Mouse (Mus musculus) MEL (cell line): ENCODE results near the gene Wipf1. TPM values are rescaled to one million over a fixed set of nuclear protein-coding genes. Genes with fewer than 3 reads are reported as not detected.

Source experiments
- DNase-seq: peaks from one replicate; pipeline ENCODE4 v3.0.0; 2011; ENCODE audit warnings: low read depth, low spot score
- H3K27ac ChIP-seq: 2 replicates; pipeline ENCODE4 v1.5.1; 2012; ENCODE audit warnings: low read depth, mild to moderate bottlenecking, control low read depth, low read length, moderate library complexity; ENCODE audit not compliant: control insufficient read depth
- H3K27me3 ChIP-seq, 2 experiments: fragments of 150-350 bp in 1 of 2; sonication (generic) in 1 of 2; 2 replicates each; pipeline ENCODE4 v1.6.1; 2012; ENCODE audit warnings: low read length in 2 of 2, mild to moderate bottlenecking in 2 of 2, improper control_type of control experiment in 1 of 2, moderate library complexity in 1 of 2; ENCODE audit not compliant: insufficient read depth in 2 of 2, control insufficient read depth in 1 of 2
- H3K36me3 ChIP-seq, 2 experiments: 2 replicates each; pipeline ENCODE4 v1.6.1; 2012 to 2014; ENCODE audit warnings: low read length in 2 of 2, improper control_type of control experiment in 1 of 2, inconsistent platforms in 1 of 2, mild to moderate bottlenecking in 1 of 2; ENCODE audit not compliant: insufficient read depth in 2 of 2, control insufficient read depth in 1 of 2
- H3K4me1 ChIP-seq, 2 experiments: fragments of 150-350 bp in 1 of 2; sonication (generic) in 1 of 2; 2 replicates each; pipeline ENCODE4 v1.6.1; 2012; ENCODE audit warnings: low read length in 2 of 2, improper control_type of control experiment in 1 of 2, mild to moderate bottlenecking in 1 of 2; ENCODE audit not compliant: insufficient read depth in 2 of 2, control insufficient read depth in 1 of 2
- H3K4me3 ChIP-seq, 2 experiments: fragments of 150-350 bp in 1 of 2; sonication (generic) in 1 of 2; 2 replicates each; pipeline ENCODE4 v1.5.1; 2012; ENCODE audit warnings: low read depth in 2 of 2, low read length in 2 of 2, mild to moderate bottlenecking in 2 of 2, moderate library complexity in 2 of 2, control low read depth in 1 of 2, improper control_type of control experiment in 1 of 2; ENCODE audit not compliant: control insufficient read depth in 1 of 2, insufficient read depth in 1 of 2
- H3K79me2 ChIP-seq: 2 replicates; pipeline ENCODE4 v1.6.1; 2012; ENCODE audit warnings: mild to moderate bottlenecking, low read length, moderate library complexity; ENCODE audit not compliant: control insufficient read depth, poor library complexity, insufficient read depth
- H3K9ac ChIP-seq: 2 replicates; pipeline ENCODE4 v1.6.1; 2012; ENCODE audit warnings: low read depth, mild to moderate bottlenecking, control low read depth, low read length, moderate library complexity; ENCODE audit not compliant: control insufficient read depth, poor library complexity, severe bottlenecking
- H3K9me3 ChIP-seq: fragments of 150-350 bp; sonication (generic); replicated peaks from 2 replicates; pipeline ENCODE4 v1.6.1; 2012; ENCODE audit warnings: mild to moderate bottlenecking, low read length, improper control_type of control experiment, moderate library complexity; ENCODE audit not compliant: insufficient read depth
- CHD1 ChIP-seq: IDR thresholded peaks from 2 replicates; pipeline ENCODE4 v1.6.1; 2012; ENCODE audit warnings: low read depth, mild to moderate bottlenecking, inconsistent platforms, low read length, improper control_type of control experiment
- CHD2 ChIP-seq: IDR thresholded peaks from 2 replicates; pipeline ENCODE4 v1.6.1; 2011; ENCODE audit warnings: low read length, improper control_type of control experiment
- CTCF ChIP-seq, 3 experiments: IDR thresholded peaks in 2 of 3; conservative IDR thresholded peaks in 1 of 3; 2 replicates each; pipeline ENCODE4 v1.5.1; 2011 to 2012; ENCODE audit warnings: low read length in 3 of 3, low read depth in 2 of 3, mild to moderate bottlenecking in 2 of 3, improper control_type of control experiment in 1 of 3, inconsistent platforms in 1 of 3, mixed read lengths in 1 of 3, moderate library complexity in 1 of 3; ENCODE audit not compliant: control insufficient read depth in 1 of 3, insufficient read depth in 1 of 3, poor library complexity in 1 of 3, severe bottlenecking in 1 of 3
- ELF1 ChIP-seq: IDR thresholded peaks from 2 replicates; pipeline ENCODE4 v1.6.1; 2014; ENCODE audit warnings: low read depth, mild to moderate bottlenecking, inconsistent platforms, low read length, improper control_type of control experiment, moderate library complexity
- GABPA ChIP-seq: IDR thresholded peaks from 2 replicates; pipeline ENCODE4 v1.6.1; 2012; ENCODE audit warnings: low read depth, mild to moderate bottlenecking, inconsistent platforms, low read length, improper control_type of control experiment, moderate library complexity
- GATA1 ChIP-seq: IDR thresholded peaks from 2 replicates; pipeline ENCODE4 v1.6.1; 2011; ENCODE audit warnings: low read depth, low read length, improper control_type of control experiment
- JUND ChIP-seq: IDR thresholded peaks from 2 replicates; pipeline ENCODE4 v1.6.1; 2011; ENCODE audit warnings: low read depth, mild to moderate bottlenecking, improper control_type of control experiment, low read length
- MAFK ChIP-seq: IDR thresholded peaks from 2 replicates; pipeline ENCODE4 v1.6.1; 2011; ENCODE audit warnings: low read depth, mild to moderate bottlenecking, low read length, improper control_type of control experiment, borderline replicate concordance
- MAZ ChIP-seq: IDR thresholded peaks from 2 replicates; pipeline ENCODE4 v1.6.1; 2012; ENCODE audit warnings: low read depth, mild to moderate bottlenecking, inconsistent platforms, low read length, improper control_type of control experiment
- RCOR1 ChIP-seq: IDR thresholded peaks from 2 replicates; pipeline ENCODE4 v1.6.1; 2012; ENCODE audit warnings: low read depth, mild to moderate bottlenecking, inconsistent platforms, low read length, improper control_type of control experiment
- SIN3A ChIP-seq: IDR thresholded peaks from 2 replicates; pipeline ENCODE4 v1.6.1; 2012; ENCODE audit warnings: low read length, improper control_type of control experiment, inconsistent platforms
- UBTF ChIP-seq: IDR thresholded peaks from 2 replicates; pipeline ENCODE4 v1.6.1; 2012; ENCODE audit warnings: low read depth, mild to moderate bottlenecking, inconsistent platforms, low read length, improper control_type of control experiment, moderate library complexity, borderline replicate concordance; ENCODE audit not compliant: insufficient read depth
- USF1 ChIP-seq: IDR thresholded peaks from 2 replicates; pipeline ENCODE4 v1.6.1; 2014; ENCODE audit warnings: low read depth, mild to moderate bottlenecking, inconsistent platforms, low read length, improper control_type of control experiment, moderate library complexity
- USF2 ChIP-seq, 2 experiments: IDR thresholded peaks; 2 replicates each; pipeline ENCODE4 v1.6.1; 2011 to 2012; ENCODE audit warnings: improper control_type of control experiment in 2 of 2, low read length in 2 of 2, borderline replicate concordance in 1 of 2, inconsistent platforms in 1 of 2, low read depth in 1 of 2, mild to moderate bottlenecking in 1 of 2; ENCODE audit not compliant: insufficient read depth in 1 of 2
- ZKSCAN1 ChIP-seq: IDR thresholded peaks from 2 replicates; pipeline ENCODE4 v1.6.1; 2012; ENCODE audit warnings: low read depth, mild to moderate bottlenecking, inconsistent platforms, low read length, improper control_type of control experiment, moderate library complexity
- polyA plus RNA-seq, 2 experiments: library from polyadenylated mRNA; stranded (reverse) in 1 of 2; unstranded in 1 of 2; fragments of >175 nt in 1 of 2; fragments of >200 nt in 1 of 2; gene quantifications; 2 replicates each; pipeline versions ENCODE4 v1.2.1 to v1.2.4; 2012; ENCODE audit warnings: low replicate concordance in 2 of 2, low read depth in 1 of 2; ENCODE audit not compliant: insufficient read length in 2 of 2, insufficient read depth in 1 of 2, missing spikeins in 1 of 2
- total RNA-seq: library from RNA; depleted of rRNA; stranded (reverse); fragments of 300-350 nt; gene quantifications from 2 replicates; pipeline ENCODE4 v1.2.3, GENCODE M21; 2012

The Wipf1 gene
- total and polyA plus RNA-seq, 3 experiments = 5.2 to 83.9 (median 27.1) TPM

DNA sequence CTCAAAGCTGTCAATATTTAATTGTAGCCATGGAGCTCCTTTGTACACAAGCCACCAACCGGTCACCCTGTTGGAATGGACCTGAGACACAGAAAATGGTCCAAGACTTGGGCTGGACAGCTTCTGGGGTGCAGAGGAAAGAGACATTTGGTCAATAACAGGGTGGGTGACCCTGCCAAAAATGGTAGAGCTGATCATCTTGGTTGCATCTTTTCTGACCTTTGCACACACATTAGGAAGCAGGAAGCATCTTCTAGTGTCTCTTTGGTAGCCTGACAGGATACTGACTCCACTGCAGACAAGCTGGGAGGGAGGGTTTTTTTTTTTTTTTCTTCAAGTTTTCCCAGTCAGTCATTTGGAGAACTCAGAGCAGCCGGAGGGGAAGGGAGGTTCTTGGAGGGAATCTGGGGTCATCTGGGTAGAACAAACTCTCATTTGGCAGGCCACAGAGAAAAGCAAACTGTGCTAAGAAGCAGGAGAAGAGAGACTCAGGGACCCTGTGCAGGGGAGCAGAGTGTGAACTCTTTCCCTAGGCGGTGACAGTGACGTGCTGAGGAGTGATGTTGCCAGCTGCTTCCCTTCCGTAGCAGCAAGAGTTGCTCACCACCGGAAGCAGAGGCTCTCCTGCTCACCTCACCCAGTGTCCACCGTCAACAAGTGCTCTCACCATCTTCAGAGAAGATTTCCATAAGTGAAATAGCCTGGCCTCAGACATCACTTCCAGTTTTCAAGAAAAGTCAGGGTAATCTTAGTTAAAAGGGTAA lies 65.9 kb downstream of the Wipf1 start:
- Histone ChIP-seq H3K27me3 (no peaks in the 10 kb centered on the region), H3K9me3 (no peaks in the 10 kb centered on the region), H3K27ac (no peak overlapping the region), H3K36me3 (no peaks in the 10 kb centered on the region), H3K79me2 (peaks cover 10% of the 10 kb centered on the region; the same call in 1 of the 2 replicates), H3K4me1 (no peaks in the 10 kb centered on the region; a peak in 1 of 4 replicates), H3K9ac (no peak overlapping the region), H3K4me3 (no peak overlapping the region)
- TF ChIP-seq UBTF (no peak), MAZ (no peak), RCOR1 (no peak), GATA1 (no peak), CTCF (IDR thresholded peaks at IDR 0.05 in 2 of 3, conservative IDR thresholded peaks at IDR 0.05 in 1 of 3; ENCODE audit: control insufficient read depth in 1 of 3, insufficient read depth in 1 of 3, low read depth in 2 of 3, low read length in 3 of 3, poor library complexity in 1 of 3, severe bottlenecking in 1 of 3) (no peak), CHD1 (no peak), CHD2 (no peak)
- DNase-seq = no peak

DNA sequence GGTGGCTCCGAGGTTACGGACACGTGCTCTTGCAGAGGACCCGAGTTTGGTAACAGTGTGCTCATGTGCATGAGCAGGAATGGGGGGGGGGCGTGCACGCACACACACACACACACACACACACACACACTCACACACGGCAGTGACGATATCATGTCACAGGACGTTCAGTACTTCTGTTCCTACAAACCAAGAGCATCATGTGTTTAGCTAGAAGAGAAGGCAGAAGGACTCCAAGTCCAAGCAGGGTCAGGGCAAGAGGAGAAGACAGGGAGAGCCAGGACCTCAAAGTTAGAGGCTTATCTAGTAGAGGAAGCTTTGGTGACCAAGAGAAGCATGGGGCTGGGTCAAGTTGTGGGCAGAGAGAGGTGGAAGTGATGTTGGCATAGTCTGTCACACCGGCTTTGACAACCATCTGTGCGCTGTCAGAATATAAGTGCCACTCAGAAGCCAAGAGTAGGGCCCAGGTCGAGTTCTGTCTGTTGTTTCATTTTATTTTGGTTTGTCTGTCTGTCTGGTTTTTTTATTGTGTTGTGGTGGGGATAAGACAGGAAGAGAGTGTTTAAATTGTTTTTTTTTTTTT lies 66.7 kb downstream of the Wipf1 start:
- no peak for DNase-seq
- Histone ChIP-seq H3K79me2 (peaks cover 9% of the 10 kb centered on the region; the same call in 1 of the 2 replicates), H3K36me3 (no peaks in the 10 kb centered on the region), H3K9me3 (no peaks in the 10 kb centered on the region), H3K9ac (no peak overlapping the region), H3K27me3 (no peaks in the 10 kb centered on the region), H3K27ac (no peak overlapping the region), H3K4me1 (no peaks in the 10 kb centered on the region; a peak in 1 of 4 replicates), H3K4me3 (no peak overlapping the region)
- TF ChIP-seq JUND (no peak), GABPA (no peak), MAFK (no peak), CHD1 (no peak), CTCF (IDR thresholded peaks at IDR 0.05 in 2 of 3, conservative IDR thresholded peaks at IDR 0.05 in 1 of 3; ENCODE audit: control insufficient read depth in 1 of 3, insufficient read depth in 1 of 3, low read depth in 2 of 3, low read length in 3 of 3, poor library complexity in 1 of 3, severe bottlenecking in 1 of 3) (no peak), GATA1 (no peak), ZKSCAN1 (no peak), MAZ (no peak), ELF1 (no peak), USF1 (no peak), USF2 (IDR thresholded peaks at IDR 0.05; ENCODE audit: borderline replicate concordance in 1 of 2, insufficient read depth in 1 of 2, low read depth in 1 of 2, low read length in 2 of 2) (no peak), SIN3A (no peak)
- TF ChIP-seq, all 39 proteins: peak for 0
